Mouse (Mus musculus): ENCODE results near the gene Slc5a12.

Slc5a12 gene

DNA sequence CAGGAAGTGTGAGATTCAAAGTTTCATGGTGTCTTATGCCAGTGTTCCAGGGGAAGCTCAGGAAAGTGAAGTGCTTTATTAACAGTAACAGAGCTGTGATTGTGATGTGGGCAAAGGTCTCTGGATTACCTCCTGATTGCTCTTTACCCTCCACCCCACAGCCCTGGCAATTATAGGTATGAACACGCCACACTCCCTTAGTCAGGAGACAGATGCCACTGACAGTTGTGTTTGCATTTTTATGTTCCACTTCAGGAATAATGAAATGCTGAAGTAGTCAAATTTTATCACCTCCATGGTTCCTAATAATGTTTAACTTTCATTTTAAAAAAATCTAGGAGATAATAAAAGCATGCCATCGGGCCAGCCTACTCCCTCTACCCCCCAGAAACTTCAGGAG is at the start of gene Slc5a12:
Gene Slc5a12, plus strand, starts transcription at position 367 of the 400 bp plus-strand sequence.
- no peak for DNase-seq

DNA sequence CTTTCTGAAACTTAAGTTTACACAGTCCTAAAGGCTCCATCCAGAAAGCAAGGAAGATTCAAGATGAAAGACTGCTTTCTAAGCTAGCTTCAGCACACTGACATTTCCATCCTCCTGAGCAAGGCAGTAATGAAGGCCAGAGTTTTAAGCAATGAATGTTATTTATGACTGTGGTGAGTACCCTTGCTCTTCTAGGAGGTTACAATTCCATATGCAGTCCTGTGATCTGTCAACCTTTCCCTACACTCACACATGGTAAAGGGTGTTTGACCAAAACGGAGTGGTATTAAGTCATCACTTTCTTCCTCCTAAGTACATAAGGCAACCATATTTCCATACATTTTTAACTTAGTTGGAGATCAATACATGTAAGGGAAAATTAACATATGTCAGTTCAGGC is 41.0 kb upstream of the Slc5a12 start:
- no peak for DNase-seq

DNA sequence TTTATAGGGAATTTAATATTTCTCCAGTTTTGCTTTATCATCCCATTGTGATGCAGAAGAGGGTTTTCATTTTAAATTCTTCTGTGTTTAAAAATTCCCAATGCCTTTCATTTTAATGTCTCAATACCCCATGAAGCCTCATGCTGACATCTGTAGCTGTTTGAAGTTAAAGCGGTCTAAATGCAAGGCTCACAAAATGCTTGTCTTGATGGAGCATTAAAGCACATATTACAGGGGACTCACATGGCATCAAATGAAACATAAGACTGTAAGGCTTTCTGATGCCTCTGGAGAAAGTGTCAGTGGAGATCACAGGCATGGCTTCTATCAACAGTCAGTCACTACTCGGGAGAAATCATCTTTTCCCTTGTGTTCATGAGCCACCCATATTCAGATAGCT is 34.5 kb upstream of the Slc5a12 start:
- DNase-seq, result no peak

DNA sequence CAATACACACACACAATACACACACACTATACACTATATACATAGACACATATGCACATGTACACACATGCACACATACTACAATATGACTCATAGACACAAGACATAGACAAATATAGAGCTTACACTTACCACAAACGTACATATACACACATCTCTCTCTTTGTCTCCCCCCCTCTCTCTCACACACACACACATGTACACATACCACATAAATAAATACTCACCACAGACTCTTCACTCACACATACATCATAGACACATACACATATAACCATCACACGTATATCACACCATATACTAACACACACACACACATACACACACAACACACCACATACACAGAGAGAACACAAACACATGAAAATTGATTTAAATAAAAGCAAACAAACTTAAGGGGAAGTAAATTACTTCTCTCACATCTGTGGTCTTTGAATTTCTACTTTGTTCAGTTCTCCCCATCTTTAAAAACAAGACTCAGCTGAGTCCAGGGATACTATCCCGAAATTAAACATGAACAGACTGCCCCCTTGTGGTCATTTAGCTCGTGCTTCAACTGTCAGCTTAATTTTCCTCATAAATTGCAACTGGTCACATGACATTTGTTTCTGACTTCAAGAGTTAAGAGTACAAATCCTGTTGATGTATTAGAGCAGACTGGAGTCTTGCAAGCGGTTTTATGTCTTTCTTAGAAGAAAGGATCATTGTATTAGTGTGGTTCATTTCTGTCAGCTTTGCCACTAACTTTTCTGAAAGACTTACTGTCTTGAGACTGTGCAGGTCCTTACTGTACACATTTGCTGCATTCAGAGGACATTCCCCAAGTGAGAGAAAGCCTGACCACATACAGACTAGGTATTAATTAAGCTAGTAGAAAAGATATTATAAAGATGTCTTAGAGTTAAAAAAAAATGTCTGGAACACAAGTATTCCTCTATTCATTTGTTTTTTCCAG is 32.1 kb upstream of the Slc5a12 start:
- peak; percentile 9 to 54 for DNase-seq

DNA sequence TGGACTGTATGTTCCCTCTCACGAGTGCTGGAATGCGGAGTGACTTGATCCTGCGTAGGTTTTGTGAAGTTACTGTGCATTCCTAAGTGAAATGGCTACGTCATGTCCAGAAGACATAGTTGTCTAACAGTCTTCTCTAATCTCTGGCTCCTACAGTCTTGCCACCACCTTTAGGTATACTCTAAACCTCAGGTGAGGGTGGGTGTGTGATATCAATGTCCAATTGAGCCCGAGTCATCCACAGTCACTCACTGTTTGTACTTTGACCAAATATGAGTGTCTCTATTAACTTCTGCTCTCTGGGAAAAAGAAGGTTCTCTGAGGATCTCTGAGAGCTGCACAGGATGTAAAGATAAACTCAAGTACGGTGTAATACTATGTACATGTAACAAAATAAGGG is 10.4 kb upstream of the Slc5a12 start:
- DNase-seq, result no peak

DNA sequence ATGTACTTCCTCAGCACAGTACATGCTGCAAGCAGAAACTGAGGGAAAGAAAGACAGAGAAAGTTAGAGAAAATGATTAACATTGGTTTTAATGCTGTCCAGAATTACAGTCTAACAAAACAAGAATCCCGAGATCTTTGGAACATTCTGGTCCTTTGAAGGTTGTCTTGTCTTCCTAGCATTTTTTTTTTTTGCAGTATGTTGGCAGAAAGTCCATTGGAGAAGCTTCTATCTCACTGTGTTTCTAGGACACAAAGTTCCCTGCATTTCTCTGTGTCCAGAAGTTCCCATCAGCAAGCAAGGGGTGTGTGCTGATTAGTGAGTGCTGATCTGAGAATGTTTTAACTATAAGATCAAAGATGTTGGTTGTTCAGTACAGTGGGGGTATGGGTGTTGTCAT is 7.1 kb upstream of the Slc5a12 start:
- no peak for DNase-seq

DNA sequence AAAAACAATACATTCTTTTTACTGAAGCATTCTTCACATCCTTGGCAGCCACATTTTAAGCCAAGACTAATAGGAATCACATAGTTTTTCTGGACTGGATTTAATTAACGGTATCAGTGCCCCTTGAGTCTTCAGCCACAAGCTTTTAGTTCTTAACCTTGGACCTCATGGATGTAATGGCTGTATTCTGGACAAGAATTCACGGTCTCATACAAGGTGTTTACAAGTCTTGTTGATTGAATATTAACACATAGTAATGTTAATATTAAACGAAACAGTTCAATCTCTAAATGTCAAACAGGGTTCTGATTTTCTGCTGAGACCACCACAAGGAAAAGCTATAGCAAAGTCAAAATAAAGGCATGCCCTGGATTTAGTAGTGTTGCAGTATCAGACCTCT is 4.8 kb upstream of the Slc5a12 start:
- no peak for DNase-seq

DNA sequence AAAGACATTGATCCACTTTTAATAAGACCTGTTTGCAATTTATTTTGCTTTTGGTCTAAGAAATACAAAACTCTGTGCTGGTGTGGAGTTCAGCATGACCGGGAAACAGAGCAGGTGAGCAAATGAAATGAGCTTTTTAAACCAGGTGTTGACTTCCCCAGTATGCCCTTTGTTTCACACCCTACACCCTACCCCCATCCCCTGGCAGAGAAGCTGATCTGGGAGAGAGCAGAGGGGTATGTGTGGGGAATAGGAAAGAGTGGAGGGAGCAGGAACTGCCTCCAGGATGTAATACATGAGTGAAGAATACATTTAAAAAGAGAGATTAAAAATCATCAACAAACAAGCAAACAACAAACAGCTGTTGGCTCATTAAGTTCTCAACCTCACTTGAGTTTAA is 47.3 kb downstream of the Slc5a12 start:
- no peak for DNase-seq

DNA sequence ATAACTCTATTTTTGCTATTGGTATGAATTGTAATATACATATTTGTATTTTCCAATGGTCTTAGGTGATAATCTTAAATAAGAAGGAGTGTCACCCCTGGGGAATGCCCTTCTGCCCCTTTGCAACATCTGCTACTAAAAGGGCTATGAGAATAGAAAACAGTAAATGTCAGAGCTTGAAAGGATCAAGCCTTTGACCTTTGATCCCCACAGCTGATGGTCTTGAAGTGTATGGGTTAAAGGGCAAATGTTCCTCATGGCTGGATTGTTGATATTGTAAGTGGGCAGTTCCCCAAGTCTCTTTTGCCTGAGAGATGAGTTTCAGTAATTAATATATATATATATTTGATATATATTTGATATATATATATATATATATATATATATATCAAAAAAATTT is 47.7 kb downstream of the Slc5a12 start:
- no peak for DNase-seq

DNA sequence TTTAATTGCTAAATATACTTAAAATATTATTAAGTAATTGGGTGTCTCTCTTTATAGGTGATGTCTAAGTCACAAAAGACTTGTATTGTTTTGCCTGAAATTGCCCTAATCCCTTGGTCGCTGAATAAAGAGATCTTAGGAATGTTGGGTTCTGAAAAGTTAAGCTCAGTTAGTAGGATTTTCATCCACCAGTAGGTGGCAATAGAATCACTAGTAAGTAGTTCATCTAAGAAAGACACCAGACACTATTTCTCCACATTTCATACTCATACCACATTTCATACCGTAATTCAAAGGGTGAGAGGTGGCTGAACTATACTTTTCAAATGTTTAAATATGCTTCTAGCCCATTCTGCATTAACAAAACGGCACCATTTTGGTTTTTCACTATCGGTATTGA is 66.2 kb downstream of the Slc5a12 start:
- DNase-seq, result no peak

DNA sequence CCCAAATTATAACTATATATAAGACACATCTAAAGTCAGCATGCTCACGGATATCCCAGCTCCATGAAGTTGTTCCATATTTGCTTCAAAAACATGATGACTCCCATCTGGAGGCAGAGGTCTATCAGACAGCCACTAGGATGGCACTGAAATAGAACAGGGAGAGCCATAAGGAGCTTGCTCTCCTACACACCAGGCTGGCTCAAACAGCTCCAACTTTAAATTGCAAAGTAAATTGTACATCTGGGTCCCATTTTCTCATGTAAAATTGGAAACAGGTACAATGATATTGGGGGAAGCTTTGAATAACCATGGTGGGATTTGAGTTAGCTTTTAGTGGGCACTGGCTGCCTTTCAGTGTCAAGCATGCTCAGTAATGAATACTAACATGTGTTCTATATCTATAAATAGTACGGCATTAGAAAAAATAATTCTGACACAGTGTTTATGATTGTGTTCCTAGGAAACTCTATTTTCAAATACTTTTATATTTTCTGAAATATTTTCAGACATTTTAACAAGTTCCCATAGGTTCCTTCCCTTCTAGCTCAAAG is 74.0 kb downstream of the Slc5a12 start:
- DNase-seq, result no peak

Measured in cerebellum, postnatal 36 days (tissue).